ENCODE assay signal across 8 mouse cellular contexts in genomic region chr2:73528516-73529355, GRCm38 (mm10). TPM values are rescaled to one million over a fixed set of nuclear protein-coding genes. Genes with fewer than 3 reads are reported as not detected.
DNase-seq lines count a peak whose midpoint lies in the region; ATAC-seq and TF ChIP-seq lines count a peak whose summit lies in the region.

No protein-coding gene starts in this region.

- no peak for DNase-seq in heart, adult 2 months
- no peak for DNase-seq in heart, postnatal 36 days
- DNase-seq in splenic B cell, adult 2 months (ENCODE audit: low read depth, low spot score) = peak; percentile 15
- DNase-seq in thymus, postnatal 4 days = no peak

- H3K79me2 ChIP-seq in heart, adult 2 months (replicated peaks; ENCODE audit: control insufficient read depth, insufficient read depth, low read length) = no peaks in the 10 kb centered on the region; the same call in none of the 2 replicates

- H3K27ac ChIP-seq in heart, adult 2 months = peak overlapping the region; percentile 77
- H3K27ac ChIP-seq in ES-Bruce4 (ENCODE audit: insufficient read depth, low read length) = no peak overlapping the region
- H3K27ac ChIP-seq in embryonic facial prominence, embryonic 13.5 days = peak overlapping the region; percentile 94
- peak overlapping the region; percentile 60 for H3K27ac ChIP-seq in hindbrain, embryonic 13.5 days
- H3K27ac ChIP-seq in liver, embryonic 16.5 days (ENCODE audit: low read length) = peak overlapping the region; percentile 59

- TF ChIP-seq POLR2A in heart, adult 2 months (IDR thresholded peaks at IDR 0.05; ENCODE audit: insufficient read depth, low read depth, low read length) = no peak
- TF ChIP-seq POLR2A in ES-Bruce4 (IDR thresholded peaks at IDR 0.05; ENCODE audit: insufficient read depth, low read length) = no peak

- H3K4me3 ChIP-seq in heart, adult 2 months = peak overlapping the region; percentile 86
- H3K4me3 ChIP-seq in ES-Bruce4 (ENCODE audit: low read depth, low read length) = peak overlapping the region; percentile 72
- peak overlapping the region; percentile 93 for H3K4me3 ChIP-seq in embryonic facial prominence, embryonic 13.5 days
- peak overlapping the region; percentile 73 for H3K4me3 ChIP-seq in hindbrain, embryonic 13.5 days
- H3K4me3 ChIP-seq in liver, embryonic 16.5 days (ENCODE audit: low read depth, low read length) = peak overlapping the region; percentile 70

- H3K9ac ChIP-seq in heart, adult 2 months (ENCODE audit: low read depth, low read length) = peak overlapping the region; percentile 97
- H3K9ac ChIP-seq in ES-Bruce4 (ENCODE audit: low read depth, poor library complexity, severe bottlenecking) = peak overlapping the region; percentile 98
- peak overlapping the region; percentile 98 for H3K9ac ChIP-seq in embryonic facial prominence, embryonic 13.5 days
- H3K9ac ChIP-seq in hindbrain, embryonic 13.5 days = peak overlapping the region; percentile 87
- peak overlapping the region; percentile 68 for H3K9ac ChIP-seq in liver, embryonic 16.5 days (ENCODE audit: low read depth, low read length)

- intact Hi-C loops in heart, adult 2 months (cut with DNase I) = loop anchor here (2.0 kb wide), 1 partner anchor 36 kb away; no protein-coding TSS in a partner anchor
- intact Hi-C loops in heart, postnatal 36 days (cut with DNase I) = loop anchor here (2.0 kb wide), 2 partner anchors 18 to 66 kb away; no protein-coding TSS in a partner anchor

- no peaks in the 10 kb centered on the region; the same call in 1 of the 2 replicates for H3K36me3 ChIP-seq in heart, adult 2 months (ENCODE audit: control insufficient read depth, insufficient read depth, low read length)
- H3K36me3 ChIP-seq in ES-Bruce4 (ENCODE audit: control insufficient read depth, insufficient read depth, low read length, poor library complexity, severe bottlenecking) = no peaks in the 10 kb centered on the region
- H3K36me3 ChIP-seq in embryonic facial prominence, embryonic 13.5 days = no peaks in the 10 kb centered on the region; the same call in 1 of the 2 replicates
- H3K36me3 ChIP-seq in hindbrain, embryonic 13.5 days = no peaks in the 10 kb centered on the region
- no peaks in the 10 kb centered on the region for H3K36me3 ChIP-seq in liver, embryonic 16.5 days (ENCODE audit: control insufficient read depth, insufficient read depth)
- no peaks in the 10 kb centered on the region for H3K36me3 ChIP-seq in splenic B cell, adult 2 months (ENCODE audit: control insufficient read depth, insufficient read depth, low read length, poor library complexity, severe bottlenecking)

- peaks cover 21% of the 10 kb centered on the region for H3K4me1 ChIP-seq in heart, adult 2 months (ENCODE audit: control insufficient read depth, insufficient read depth, low read length)
- no peaks in the 10 kb centered on the region for H3K4me1 ChIP-seq in ES-Bruce4 (ENCODE audit: control insufficient read depth, insufficient read depth, low read length)
- peaks cover 56% of the 10 kb centered on the region for H3K4me1 ChIP-seq in embryonic facial prominence, embryonic 13.5 days
- H3K4me1 ChIP-seq in hindbrain, embryonic 13.5 days (replicated peaks) = peaks cover 29% of the 10 kb centered on the region
- peaks cover 19% of the 10 kb centered on the region for H3K4me1 ChIP-seq in liver, embryonic 16.5 days (ENCODE audit: control insufficient read depth, low read depth, low read length)

- no peaks in the 10 kb centered on the region for H3K9me3 ChIP-seq in ES-Bruce4 (replicated peaks; ENCODE audit: control insufficient read depth, insufficient read depth, low read length, poor library complexity, severe bottlenecking)
- no peaks in the 10 kb centered on the region for H3K9me3 ChIP-seq in embryonic facial prominence, embryonic 13.5 days
- no peaks in the 10 kb centered on the region for H3K9me3 ChIP-seq in hindbrain, embryonic 13.5 days
- no peaks in the 10 kb centered on the region for H3K9me3 ChIP-seq in liver, embryonic 16.5 days (replicated peaks; ENCODE audit: control insufficient read depth, low read length)

- WGBS in heart, adult 2 months = 4% methylated on average over 59 of the region's 59 CpGs
- 1% methylated on average over 59 of the region's 59 CpGs for WGBS in embryonic facial prominence, embryonic 13.5 days
- WGBS in hindbrain, embryonic 13.5 days = 3% methylated on average over 48 of the region's 59 CpGs
- WGBS in liver, embryonic 16.5 days (ENCODE audit: insufficient replicate concordance) = 5% methylated on average over 56 of the region's 59 CpGs

- peak overlapping the region; percentile 70 for H3K4me2 ChIP-seq in embryonic facial prominence, embryonic 13.5 days
- peak overlapping the region; percentile 94 for H3K4me2 ChIP-seq in hindbrain, embryonic 13.5 days
- H3K4me2 ChIP-seq in liver, embryonic 16.5 days (ENCODE audit: low read depth, low read length) = peak overlapping the region; percentile 86

- H3K27me3 ChIP-seq in heart, adult 2 months (ENCODE audit: control insufficient read depth, insufficient read depth, low read length) = 0 out of 2 replicates have a peak, but pooled peaks cover 2% of the 10 kb centered on the region
- H3K27me3 ChIP-seq in ES-Bruce4 (ENCODE audit: control insufficient read depth, insufficient read depth, low read length, poor library complexity, severe bottlenecking) = no peaks in the 10 kb centered on the region
- H3K27me3 ChIP-seq in embryonic facial prominence, embryonic 13.5 days = no peaks in the 10 kb centered on the region
- peaks cover 12% of the 10 kb centered on the region for H3K27me3 ChIP-seq in hindbrain, embryonic 13.5 days
- peaks cover 21% of the 10 kb centered on the region for H3K27me3 ChIP-seq in liver, embryonic 16.5 days (ENCODE audit: control insufficient read depth, insufficient read depth, low read depth, low read length)
- no peaks in the 10 kb centered on the region for H3K27me3 ChIP-seq in splenic B cell, adult 2 months (ENCODE audit: control insufficient read depth, insufficient read depth, low read length, poor library complexity, severe bottlenecking)

- no peak for TF ChIP-seq CTCF in heart, adult 2 months (IDR thresholded peaks at IDR 0.05)
- no peak for TF ChIP-seq CTCF in ES-Bruce4 (IDR thresholded peaks at IDR 0.05; ENCODE audit: low read depth, low read length)

- peak; percentile 61; the same call in 1 of the 2 replicates for ATAC-seq in embryonic facial prominence, embryonic 13.5 days (ENCODE audit: insufficient number of reproducible peaks, insufficient read depth, low FRiP score, low TSS enrichment, low read depth)
- ATAC-seq in hindbrain, embryonic 13.5 days (ENCODE audit: low FRiP score) = peak; percentile 72
- peak; percentile 62 for ATAC-seq in liver, embryonic 16.5 days (ENCODE audit: low read depth)

- no peak for TF ChIP-seq EP300 in heart, adult 2 months (IDR thresholded peaks at IDR 0.05; ENCODE audit: insufficient read depth, low read depth, low read length)
- no peak for TF ChIP-seq EP300 in ES-Bruce4 (IDR thresholded peaks at IDR 0.05; ENCODE audit: insufficient read depth, low read depth, low read length)

RNA-seq across cellular contexts. Expression of gene Wipf1, which starts 0.8 kb away (rescaled TPM):
- total RNA-seq in heart, adult 2 months (2021) = 10 to 100 TPM; 12.9 to 17.0 TPM
- 6.0 and 6.6 TPM in 2 replicates for polyA plus RNA-seq in heart, adult 2 months (2012; rRNA removed)
- 10 to 100 TPM; 15.4 to 15.5 TPM for total RNA-seq in heart, postnatal 36 days (2021)
- polyA plus RNA-seq in ES-Bruce4 (2011; ENCODE audit: insufficient read depth, insufficient read length, low read depth, missing spikeins) = 7.8 and 11.7 TPM in 2 replicates
- 19.9 and 23.4 TPM in 2 replicates for polyA plus RNA-seq in embryonic facial prominence, embryonic 13.5 days (2015; fragmentation: Nextera tagmentation; extraction: Ambion mirVana)
- 2.3 and 2.5 TPM in 2 replicates for polyA plus RNA-seq in hindbrain, embryonic 13.5 days (2015; fragmentation: Nextera tagmentation; extraction: Ambion mirVana)
- polyA plus RNA-seq in liver, embryonic 16.5 days (2015; fragmentation: Nextera tagmentation; extraction: Ambion mirVana) = 3.2 and 4.1 TPM in 2 replicates

RNA-seq across cellular contexts. Expression of gene Chrna1, which starts 51.4 kb away (rescaled TPM):
- total RNA-seq in heart, adult 2 months (2021) = not detected
- 0.04 TPM in 1 of 2 replicates, not detected in the other for polyA plus RNA-seq in heart, adult 2 months (2012; rRNA removed)
- total RNA-seq in heart, postnatal 36 days (2021) = not detected
- not detected in 2 replicates for polyA plus RNA-seq in ES-Bruce4 (2011; ENCODE audit: insufficient read depth, insufficient read length, low read depth, missing spikeins)
- 1.5 and 3.2 TPM in 2 replicates for polyA plus RNA-seq in embryonic facial prominence, embryonic 13.5 days (2015; fragmentation: Nextera tagmentation; extraction: Ambion mirVana)
- 0.40 and 0.45 TPM in 2 replicates for polyA plus RNA-seq in hindbrain, embryonic 13.5 days (2015; fragmentation: Nextera tagmentation; extraction: Ambion mirVana)
- polyA plus RNA-seq in liver, embryonic 16.5 days (2015; fragmentation: Nextera tagmentation; extraction: Ambion mirVana) = 0.20 and 0.26 TPM in 2 replicates
